Mouse (Mus musculus): ENCODE results near the gene Srsf7. TPM values are rescaled to one million over a fixed set of nuclear protein-coding genes. Genes with fewer than 3 reads are reported as not detected.

Srsf7 gene
- total RNA-seq, 2 experiments from 2014 or later: 116 to 132 TPM

- Histone ChIP-seq H3K27ac (no peak overlapping the region), H3K4me3 (no peak overlapping the region)
- TF ChIP-seq CTCF (conservative IDR thresholded peaks at IDR 0.05): no peak
- DNase-seq (ENCODE audit: low spot score in 2 of 2): no peak
Observed at GRCm38 (mm10) chr17:80175966-80176365, 31.1 kb downstream of the Srsf7 start.

- H3K4me3 ChIP-seq: no peak overlapping the region
- no peak for TF ChIP-seq CTCF (conservative IDR thresholded peaks at IDR 0.05)
- no peak overlapping the region for H3K27ac ChIP-seq
- DNase-seq (ENCODE audit: low spot score in 2 of 2): no peak
Observed at GRCm38 (mm10) chr17:80175386-80175739, 31.7 kb downstream of the Srsf7 start.

GRCm38 (mm10) chr17:80174699-80175385, 32.3 kb downstream of the Srsf7 start:
- Histone ChIP-seq H3K4me3 (no peak overlapping the region), H3K27ac (no peak overlapping the region)
- no peak for DNase-seq (ENCODE audit: low spot score in 2 of 2)
- TF ChIP-seq CTCF (conservative IDR thresholded peaks at IDR 0.05): no peak

- Histone ChIP-seq H3K27ac (no peak overlapping the region), H3K4me3 (no peak overlapping the region)
- no peak for TF ChIP-seq CTCF (conservative IDR thresholded peaks at IDR 0.05)
- no peak for DNase-seq (ENCODE audit: low spot score in 2 of 2)
Observed at GRCm38 (mm10) chr17:80174146-80174545, 33.0 kb downstream of the Srsf7 start.

GRCm38 (mm10) chr17:80173708-80174107, 33.4 kb downstream of the Srsf7 start:
- Histone ChIP-seq H3K27ac (no peak overlapping the region), H3K4me3 (no peak overlapping the region)
- TF ChIP-seq CTCF (conservative IDR thresholded peaks at IDR 0.05): no peak
- DNase-seq (ENCODE audit: low spot score in 2 of 2): no peak

GRCm38 (mm10) chr17:80172761-80173160, 34.3 kb downstream of the Srsf7 start:
- H3K4me3 ChIP-seq: no peak overlapping the region
- no peak overlapping the region for H3K27ac ChIP-seq
- DNase-seq (ENCODE audit: low spot score in 2 of 2): no peak
- TF ChIP-seq CTCF (conservative IDR thresholded peaks at IDR 0.05): no peak

- no peak for TF ChIP-seq CTCF (conservative IDR thresholded peaks at IDR 0.05)
- DNase-seq (ENCODE audit: low spot score in 2 of 2): no peak
- Histone ChIP-seq H3K4me3 (no peak overlapping the region), H3K27ac (no peak overlapping the region)
Observed at GRCm38 (mm10) chr17:80171948-80172347, 35.2 kb downstream of the Srsf7 start.

DNA sequence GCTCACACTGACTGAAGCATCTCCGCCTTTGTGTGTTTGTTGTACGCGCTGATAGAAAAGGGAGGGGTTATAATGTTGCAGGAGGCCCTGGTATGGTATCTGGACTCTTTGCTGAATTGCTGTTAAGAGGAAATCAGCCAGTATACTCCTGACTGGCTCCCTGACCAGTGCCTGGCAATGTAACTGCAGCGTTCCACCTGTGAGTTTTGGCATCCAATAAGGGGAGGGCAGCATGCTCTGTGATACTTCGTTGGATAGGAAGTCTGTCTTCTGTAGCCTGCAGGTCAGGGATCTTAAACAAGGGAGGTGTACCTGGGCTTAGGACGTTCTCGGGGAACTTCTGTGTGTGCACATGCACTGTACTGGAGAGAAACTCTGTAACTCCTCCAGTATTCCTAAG, 36.2 kb downstream of the Srsf7 start:
- TF ChIP-seq CTCF (conservative IDR thresholded peaks at IDR 0.05): no peak
- DNase-seq (ENCODE audit: low spot score in 2 of 2): no peak
- Histone ChIP-seq H3K4me3 (no peak overlapping the region), H3K27ac (no peak overlapping the region)

DNA sequence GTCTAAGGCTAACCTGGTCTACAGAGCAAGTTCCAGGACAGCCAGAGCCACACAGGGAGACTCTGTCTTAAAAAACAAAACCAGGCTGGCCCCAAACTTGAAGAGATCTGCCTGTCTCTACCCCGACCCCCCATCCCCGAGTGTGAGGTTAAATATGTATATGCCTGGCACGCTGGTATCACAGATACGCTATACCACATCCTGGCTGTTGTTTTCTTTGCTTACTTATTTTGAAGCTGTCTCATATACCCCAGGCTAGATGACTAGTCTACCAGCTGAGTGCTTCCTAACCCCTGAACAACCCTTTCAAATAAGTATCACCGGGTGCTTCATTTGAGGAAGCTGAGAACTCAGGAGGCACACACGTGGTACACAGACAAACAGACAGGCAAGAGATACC, 37.3 kb downstream of the Srsf7 start:
- no peak overlapping the region for H3K27ac ChIP-seq
- no peak for DNase-seq (ENCODE audit: low spot score in 2 of 2)
- no peak for TF ChIP-seq CTCF (conservative IDR thresholded peaks at IDR 0.05)
- H3K4me3 ChIP-seq: no peak overlapping the region

- peak overlapping the region; percentile 31 for H3K4me3 ChIP-seq
- peak overlapping the region; percentile 93 for H3K27ac ChIP-seq
- DNase-seq (ENCODE audit: low spot score in 2 of 2): peak; percentile 65 to 79
- TF ChIP-seq CTCF (conservative IDR thresholded peaks at IDR 0.05): no peak
Observed at GRCm38 (mm10) chr17:80168425-80169182, 38.5 kb downstream of the Srsf7 start.

DNA sequence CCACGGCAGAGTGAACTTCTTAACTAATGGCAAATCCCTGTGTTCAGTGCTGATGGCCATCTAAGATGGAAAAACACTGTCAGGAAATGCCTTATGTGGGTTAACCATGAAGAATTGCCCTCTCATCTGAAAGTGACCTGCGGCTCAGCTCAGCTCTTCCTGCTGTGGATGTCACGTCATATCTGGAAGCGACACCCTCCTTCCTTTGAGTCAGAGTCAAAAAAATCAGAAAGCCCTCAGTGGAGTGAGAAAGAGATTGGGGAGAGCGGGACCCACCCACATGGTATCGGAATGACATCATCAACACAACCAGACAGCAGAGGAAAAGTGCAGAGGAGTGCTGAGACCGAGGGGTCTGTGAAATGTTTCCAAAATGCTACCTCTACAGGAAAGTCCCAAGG, 39.3 kb downstream of the Srsf7 start:
- Histone ChIP-seq H3K27ac (peak overlapping the region; percentile 93), H3K4me3 (peak overlapping the region; percentile 31)
- TF ChIP-seq CTCF (conservative IDR thresholded peaks at IDR 0.05): no peak
- DNase-seq (ENCODE audit: low spot score in 2 of 2): peak; percentile 26 to 46

GRCm38 (mm10) chr17:80167436-80167835, 39.7 kb downstream of the Srsf7 start:
- no peak for DNase-seq (ENCODE audit: low spot score in 2 of 2)
- TF ChIP-seq CTCF (conservative IDR thresholded peaks at IDR 0.05): no peak
- H3K27ac ChIP-seq: peak overlapping the region; percentile 93
- no peak overlapping the region for H3K4me3 ChIP-seq

DNA sequence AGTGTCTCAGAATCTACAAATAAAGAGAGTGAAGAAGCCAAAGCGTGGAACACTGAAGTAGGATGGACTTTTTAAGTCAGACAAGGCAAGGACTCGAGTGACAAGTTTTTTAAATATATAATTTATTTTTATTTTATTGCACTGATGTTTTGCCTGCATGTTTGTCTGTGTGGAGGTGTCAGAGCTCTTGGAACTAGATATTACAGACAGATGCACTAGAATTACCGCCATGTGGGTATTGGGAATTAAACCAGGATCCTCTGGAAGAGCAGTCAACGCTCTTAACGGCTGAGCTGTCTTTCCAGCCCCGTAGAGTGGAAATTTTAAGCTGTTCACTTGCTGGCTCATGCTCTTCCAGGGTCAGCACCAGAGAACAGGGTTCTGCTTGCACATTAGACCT, 40.8 kb downstream of the Srsf7 start:
- DNase-seq (ENCODE audit: low spot score in 2 of 2): peak; percentile 51 to 54
- H3K27ac ChIP-seq: peak overlapping the region; percentile 93

DNA sequence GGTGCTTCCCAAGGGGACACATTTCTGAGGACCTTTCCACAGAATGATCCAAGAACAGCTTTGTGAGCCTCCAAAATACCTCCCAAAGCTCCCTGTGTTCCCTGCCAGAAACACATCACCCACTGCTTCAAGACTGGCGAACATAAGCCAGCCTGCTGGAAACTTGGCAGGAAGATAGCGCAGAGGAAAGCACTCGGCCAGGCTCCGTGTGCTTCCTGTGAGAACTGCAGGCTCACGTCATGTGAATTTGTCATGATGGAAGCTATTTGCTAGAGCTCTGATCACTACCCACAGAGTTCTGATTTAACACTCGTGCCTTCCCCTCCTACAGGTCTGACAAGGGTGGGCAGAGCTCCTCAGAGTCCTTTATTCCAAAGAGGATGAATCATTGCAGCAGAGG, 41.4 kb downstream of the Srsf7 start:
- peak overlapping the region; percentile 93 for H3K27ac ChIP-seq

More for the DNA sequence above, 40.8 kb downstream of the Srsf7 start:
- no peak overlapping the region; the same call in 1 of the 2 replicates for H3K4me3 ChIP-seq
- no peak for TF ChIP-seq CTCF (conservative IDR thresholded peaks at IDR 0.05)

More for the DNA sequence above, 41.4 kb downstream of the Srsf7 start:
- H3K4me3 ChIP-seq: peak overlapping the region; percentile 17; the same call in 1 of the 2 replicates
- peak; percentile 72 to 87 for DNase-seq (ENCODE audit: low spot score in 2 of 2)
- peak; percentile 42 for TF ChIP-seq CTCF (conservative IDR thresholded peaks at IDR 0.05)
